Mouse (Mus musculus): ENCODE results near the gene Fam49a. TPM values are rescaled to one million over a fixed set of nuclear protein-coding genes. Genes with fewer than 3 reads are reported as not detected.
A peak's percentile ranks its signal among the peaks of the same experiment; 100 is the strongest.

Fam49a gene
- polyA plus RNA-seq, 1 experiment = 5.1 TPM

GRCm38 (mm10) chr12:12266552-12266951 is 4.6 kb downstream of the Fam49a start:
- no peak for DNase-seq (ENCODE audit: low read depth)

- no peak for DNase-seq (ENCODE audit: low read depth)
Observed at GRCm38 (mm10) chr12:12270495-12270894, 8.6 kb downstream of the Fam49a start.

GRCm38 (mm10) chr12:12274115-12274514 is 12.2 kb downstream of the Fam49a start:
- DNase-seq (ENCODE audit: low read depth) = no peak

- no peak for DNase-seq (ENCODE audit: low read depth)
Observed at GRCm38 (mm10) chr12:12275124-12275779, 13.3 kb downstream of the Fam49a start.

- DNase-seq (ENCODE audit: low read depth) = no peak
Observed at GRCm38 (mm10) chr12:12277741-12278463, 16.0 kb downstream of the Fam49a start.

- no peak for DNase-seq (ENCODE audit: low read depth)
Observed at GRCm38 (mm10) chr12:12278464-12278872, 16.5 kb downstream of the Fam49a start.

- no peak for DNase-seq (ENCODE audit: low read depth)
Observed at GRCm38 (mm10) chr12:12283702-12284288, 21.9 kb downstream of the Fam49a start.

- DNase-seq (ENCODE audit: low read depth) = no peak
Observed at GRCm38 (mm10) chr12:12284521-12284920, 22.6 kb downstream of the Fam49a start.

GRCm38 (mm10) chr12:12287131-12287786 is 25.3 kb downstream of the Fam49a start:
- no peak for DNase-seq (ENCODE audit: low read depth)

- DNase-seq (ENCODE audit: low read depth) = no peak
Observed at GRCm38 (mm10) chr12:12287787-12288132, 25.8 kb downstream of the Fam49a start.

GRCm38 (mm10) chr12:12288586-12288985 is 26.6 kb downstream of the Fam49a start:
- DNase-seq (ENCODE audit: low read depth) = no peak

GRCm38 (mm10) chr12:12289636-12290035 is 27.7 kb downstream of the Fam49a start:
- no peak for DNase-seq (ENCODE audit: low read depth)

GRCm38 (mm10) chr12:12292043-12292618 is 30.2 kb downstream of the Fam49a start:
- no peak for DNase-seq (ENCODE audit: low read depth)

- DNase-seq (ENCODE audit: low read depth) = no peak
Observed at GRCm38 (mm10) chr12:12294380-12295171, 32.6 kb downstream of the Fam49a start.

GRCm38 (mm10) chr12:12298451-12298850 is 36.5 kb downstream of the Fam49a start:
- no peak for DNase-seq (ENCODE audit: low read depth)

- DNase-seq (ENCODE audit: low read depth) = no peak
Observed at GRCm38 (mm10) chr12:12299303-12299702, 37.4 kb downstream of the Fam49a start.

GRCm38 (mm10) chr12:12301149-12301548 is 39.2 kb downstream of the Fam49a start:
- no peak for DNase-seq (ENCODE audit: low read depth)

GRCm38 (mm10) chr12:12301815-12302214 is 39.9 kb downstream of the Fam49a start:
- DNase-seq (ENCODE audit: low read depth) = no peak

GRCm38 (mm10) chr12:12306214-12306613 is 44.3 kb downstream of the Fam49a start:
- DNase-seq (ENCODE audit: low read depth) = no peak

- DNase-seq (ENCODE audit: low read depth) = no peak
Observed at GRCm38 (mm10) chr12:12306814-12307213, 44.9 kb downstream of the Fam49a start.

GRCm38 (mm10) chr12:12307245-12307644 is 45.3 kb downstream of the Fam49a start:
- peak; percentile 65 for DNase-seq (ENCODE audit: low read depth)
